Comparison of ENCODE assay signal across 9 mouse cellular contexts in the genomic region with DNA sequence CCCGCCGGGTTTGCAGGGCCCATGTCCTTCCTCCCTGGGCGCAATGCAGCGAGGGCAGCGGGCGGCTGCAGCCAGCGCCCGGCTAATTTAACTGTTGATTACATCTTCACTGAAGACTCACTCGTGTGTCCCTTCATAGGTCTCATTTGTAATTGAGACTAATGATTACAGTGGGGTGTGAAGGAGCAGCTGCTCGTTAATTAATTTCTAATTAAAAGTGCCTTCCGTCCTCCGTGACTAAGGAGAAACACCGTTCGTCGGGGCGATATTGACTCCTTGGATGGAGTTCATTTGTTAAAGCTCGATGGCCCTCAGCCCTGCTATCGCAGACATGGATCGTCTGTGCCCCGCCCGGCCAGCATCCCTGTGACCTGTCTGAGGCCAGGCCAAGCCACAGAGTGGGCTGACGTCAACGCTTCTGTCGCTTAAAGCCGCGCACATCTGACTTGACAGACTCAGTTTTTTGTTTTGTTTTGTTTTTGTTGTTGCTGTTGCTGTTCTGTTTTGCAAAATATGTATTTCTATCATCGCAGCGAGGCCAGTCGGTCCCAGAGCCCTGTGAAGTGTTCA. TPM values are rescaled to one million over a fixed set of nuclear protein-coding genes. Genes with fewer than 3 reads are reported as not detected.
DNase-seq lines count a peak whose midpoint lies in the region; ATAC-seq and TF ChIP-seq lines count a peak whose summit lies in the region.
"Had no signal": no experiment of that assay in that cellular context is flagged by ENCODE, and none has a peak within 500 bp of the region (broad histone marks: within the 10 kb centered on the region; RNA-seq: fewer than 3 reads in every experiment).

No protein-coding gene starts in this region.

- no peak overlapping the region for H3K27ac ChIP-seq in kidney, postnatal 0 days
- H3K27ac ChIP-seq in embryonic facial prominence, embryonic 10.5 days (replicated peaks) = no peak overlapping the region
- peak overlapping the region; percentile 76 for H3K27ac ChIP-seq in hindbrain, embryonic 10.5 days
- no peak overlapping the region for H3K27ac ChIP-seq in midbrain, embryonic 15.5 days

- no peak for DNase-seq in kidney, postnatal 0 days (ENCODE audit: low spot score)
- no peak for DNase-seq in kidney, adult 8-10 months
- DNase-seq in embryonic facial prominence, embryonic 10.5 days (ENCODE audit: low spot score) = peak; percentile 43
- peak; percentile 49 for DNase-seq in hindbrain, embryonic 10.5 days (ENCODE audit: low spot score)
- no peak for DNase-seq in liver
- DNase-seq in right cerebral cortex, adult 18-20 months = no peak
- DNase-seq in right cerebral cortex, postnatal 36 days (ENCODE audit: low spot score in 2 of 2) = no peak

- TF ChIP-seq CTCF in kidney, postnatal 0 days (IDR thresholded peaks at IDR 0.05; ENCODE audit: low read depth) = no peak

- peaks cover 17% of the 10 kb centered on the region for H3K4me1 ChIP-seq in kidney, postnatal 0 days (replicated peaks; ENCODE audit: insufficient read depth, low read length)
- H3K4me1 ChIP-seq in embryonic facial prominence, embryonic 10.5 days = peaks cover 65% of the 10 kb centered on the region
- H3K4me1 ChIP-seq in hindbrain, embryonic 10.5 days (replicated peaks) = peaks cover 79% of the 10 kb centered on the region
- H3K4me1 ChIP-seq in midbrain, embryonic 15.5 days = peaks cover 46% of the 10 kb centered on the region

- no peak overlapping the region for H3K9ac ChIP-seq in kidney, postnatal 0 days (ENCODE audit: low read depth, low read length)
- H3K9ac ChIP-seq in midbrain, embryonic 15.5 days = no peak overlapping the region

- peak overlapping the region; percentile 27; the same call in 1 of the 2 replicates for H3K4me3 ChIP-seq in kidney, postnatal 0 days (replicated peaks; ENCODE audit: low read depth, low read length)
- H3K4me3 ChIP-seq in embryonic facial prominence, embryonic 10.5 days = peak overlapping the region; percentile 45
- peak overlapping the region; percentile 46 for H3K4me3 ChIP-seq in hindbrain, embryonic 10.5 days
- H3K4me3 ChIP-seq in midbrain, embryonic 15.5 days = 0 out of 2 replicates have a peak overlapping the region, but pooled peaks have one; percentile 1

- H3K4me2 ChIP-seq in kidney, postnatal 0 days (ENCODE audit: low read length) = peak overlapping the region; percentile 44; the same call in 1 of the 2 replicates
- peak overlapping the region; percentile 22; the same call in 1 of the 2 replicates for H3K4me2 ChIP-seq in midbrain, embryonic 15.5 days

- H3K9me3 ChIP-seq in kidney, postnatal 0 days (replicated peaks; ENCODE audit: low read length) = no peaks in the 10 kb centered on the region
- H3K9me3 ChIP-seq in embryonic facial prominence, embryonic 10.5 days = no peaks in the 10 kb centered on the region
- H3K9me3 ChIP-seq in hindbrain, embryonic 10.5 days = no peaks in the 10 kb centered on the region
- H3K9me3 ChIP-seq in midbrain, embryonic 15.5 days = no peaks in the 10 kb centered on the region

- no peak for ATAC-seq in kidney, postnatal 0 days (replicated peaks; ENCODE audit: low FRiP score, low read depth)
- no peak for ATAC-seq in midbrain, embryonic 15.5 days (replicated peaks)

- no peaks in the 10 kb centered on the region for H3K36me3 ChIP-seq in kidney, postnatal 0 days (ENCODE audit: insufficient read depth, low read length)
- H3K36me3 ChIP-seq in embryonic facial prominence, embryonic 10.5 days (replicated peaks) = no peaks in the 10 kb centered on the region
- no peaks in the 10 kb centered on the region for H3K36me3 ChIP-seq in hindbrain, embryonic 10.5 days
- H3K36me3 ChIP-seq in midbrain, embryonic 15.5 days (replicated peaks) = no peaks in the 10 kb centered on the region

- peaks cover 93% of the 10 kb centered on the region for H3K27me3 ChIP-seq in kidney, postnatal 0 days (ENCODE audit: insufficient read depth, low read length)
- H3K27me3 ChIP-seq in embryonic facial prominence, embryonic 10.5 days (replicated peaks; ENCODE audit: low read depth, poor library complexity, severe bottlenecking) = peaks cover 100% of the 10 kb centered on the region
- H3K27me3 ChIP-seq in hindbrain, embryonic 10.5 days (ENCODE audit: insufficient read depth, poor library complexity, severe bottlenecking) = peaks cover 100% of the 10 kb centered on the region
- H3K27me3 ChIP-seq in midbrain, embryonic 15.5 days (replicated peaks) = peaks cover 96% of the 10 kb centered on the region

- WGBS in kidney, postnatal 0 days = 5% methylated on average over 29 of the region's 29 CpGs
- 2% methylated on average over 29 of the region's 29 CpGs for WGBS in embryonic facial prominence, embryonic 10.5 days
- WGBS in hindbrain, embryonic 10.5 days = 3% methylated on average over 29 of the region's 29 CpGs
- 4% methylated on average over 29 of the region's 29 CpGs for WGBS in midbrain, embryonic 15.5 days

RNA-seq across cellular contexts. Expression of gene Irx4, which starts 4.0 kb away (rescaled TPM):
- 0.18 and 0.20 TPM in 2 replicates for polyA plus RNA-seq in kidney, postnatal 0 days (2015; fragmentation: Nextera tagmentation; extraction: Ambion mirVana)
- polyA plus RNA-seq in embryonic facial prominence, embryonic 10.5 days (2016; fragmentation: Nextera tagmentation; extraction: Ambion mirVana) = 3.8 and 4.1 TPM in 2 replicates
- 5.4 and 8.0 TPM in 2 replicates for polyA plus RNA-seq in hindbrain, embryonic 10.5 days (2016; fragmentation: Nextera tagmentation; extraction: Ambion mirVana)
- 0.96 and 1.7 TPM in 2 replicates for polyA plus RNA-seq in midbrain, embryonic 15.5 days (2015; fragmentation: Nextera tagmentation; extraction: Ambion mirVana)
- polyA plus RNA-seq: urinary bladder, adult 2 months had no signal

Comparison
In these comparisons a context has a peak if more than half of its experiments do, and no peak if none do; other contexts are left out.
1. DNase-seq: peak in embryonic facial prominence, embryonic 10.5 days (single experiment) and hindbrain, embryonic 10.5 days (single experiment); none in kidney, postnatal 0 days (single experiment), kidney, adult 8-10 months (0 of 2), liver (single experiment), right cerebral cortex, adult 18-20 months (single experiment) and right cerebral cortex, postnatal 36 days (0 of 2).
2. Peak in every context shown above with its lines, with median percentiles within 50 percentile points of each other: H3K4me3 ChIP-seq.